Mouse (Mus musculus) cerebellum, adult (tissue): Measurements from ENCODE around the gene Olfr55.
"Not testable (repeated sequence)": the region's sequence is repeated elsewhere in the genome, so short reads cannot be mapped to it uniquely, and the experiment has no call there.

Experiments used
- ATAC-seq: cut with Nextera tagmentation; 2 replicates; pipeline ENCODE4 v1.9.2; 2017; ENCODE audit warnings: mild to moderate bottlenecking, moderate library complexity, mixed read lengths; ENCODE audit not compliant: insufficient number of reproducible peaks, low FRiP score, low TSS enrichment

The Olfr55 gene

DNA sequence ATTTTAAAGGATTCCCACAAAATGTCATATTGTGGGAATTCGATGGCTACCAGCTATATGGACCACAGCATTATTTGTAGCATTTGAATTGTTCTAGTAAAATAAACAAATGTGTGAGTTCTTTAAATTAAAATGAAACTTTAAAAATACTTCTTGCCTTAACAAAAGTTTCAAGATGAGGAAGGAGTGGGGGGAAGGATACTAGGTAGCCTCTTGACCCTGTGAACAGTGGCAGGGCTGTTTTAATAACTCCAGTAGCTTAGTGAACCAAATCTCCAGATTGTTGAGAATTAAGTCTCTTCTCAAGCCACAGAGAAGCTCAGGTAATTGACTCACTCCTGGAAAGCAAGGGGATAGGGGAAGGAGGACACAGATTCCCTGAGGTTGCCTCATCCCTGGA, at the start of gene Olfr55:
Gene Olfr55, plus strand, starts transcription at position 301 of the 400 bp plus-strand sequence.
- ATAC-seq = not testable (repeated sequence)

GRCm38 (mm10) chr17:33124546-33124945, 43.7 kb upstream of the Olfr55 start:
- no peak for ATAC-seq

- no peak for ATAC-seq
Observed at GRCm38 (mm10) chr17:33126257-33126656, 42.0 kb upstream of the Olfr55 start.

DNA sequence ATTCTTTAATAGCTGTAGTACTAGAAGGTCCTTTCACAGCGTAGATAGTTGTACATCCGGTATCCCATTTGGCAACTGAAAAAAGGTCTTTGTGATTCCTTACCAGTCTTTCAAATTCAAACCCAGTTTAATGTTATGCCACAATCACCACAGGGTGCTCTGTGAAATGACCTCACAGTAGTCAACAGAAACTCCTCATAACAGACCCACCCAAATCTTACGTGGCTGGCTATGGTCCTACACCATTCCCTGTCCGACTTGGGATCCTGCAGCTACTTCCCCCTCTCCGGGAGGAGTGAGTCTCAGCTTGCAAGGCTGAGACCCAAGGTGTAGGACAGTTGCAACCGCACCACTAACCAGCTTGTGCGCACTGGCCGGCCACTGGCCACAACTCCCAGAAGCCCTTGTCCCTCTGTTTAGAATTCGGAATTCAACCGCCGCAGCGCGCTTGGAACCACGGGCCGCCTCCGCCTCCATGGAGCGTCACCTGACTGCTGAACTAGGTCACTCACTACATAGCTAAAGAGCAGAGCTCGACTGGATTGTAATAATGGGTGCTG, 28.9 kb upstream of the Olfr55 start, which contains the start of gene Morc2b:
Gene Morc2b, minus strand, starts transcription at position 423 of the 560 bp plus-strand sequence.
- ATAC-seq = no peak

DNA sequence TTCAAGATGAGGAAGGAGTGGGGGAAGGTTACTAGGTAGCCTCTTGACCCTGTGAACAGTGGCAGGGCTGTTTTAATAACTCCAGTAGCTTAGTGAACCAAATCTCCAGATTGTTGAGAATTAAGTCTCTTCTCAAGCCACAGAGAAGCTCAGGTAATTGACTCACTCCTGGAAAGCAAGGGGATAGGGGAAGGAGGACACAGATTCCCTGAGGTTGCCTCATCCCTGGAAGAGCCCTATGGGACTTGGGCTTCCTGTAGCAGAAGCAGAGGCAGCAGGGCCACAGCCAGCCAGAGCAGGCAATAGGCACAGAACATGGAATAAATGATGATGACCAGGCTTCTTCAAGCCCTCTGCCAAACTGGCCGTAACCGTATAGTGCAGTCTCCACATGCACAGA, 22.8 kb downstream of the Olfr55 start, which contains the start of gene Olfr239:
Gene Olfr239, plus strand, starts transcription at position 301 of the 400 bp plus-strand sequence.
- ATAC-seq = not testable (repeated sequence)

DNA sequence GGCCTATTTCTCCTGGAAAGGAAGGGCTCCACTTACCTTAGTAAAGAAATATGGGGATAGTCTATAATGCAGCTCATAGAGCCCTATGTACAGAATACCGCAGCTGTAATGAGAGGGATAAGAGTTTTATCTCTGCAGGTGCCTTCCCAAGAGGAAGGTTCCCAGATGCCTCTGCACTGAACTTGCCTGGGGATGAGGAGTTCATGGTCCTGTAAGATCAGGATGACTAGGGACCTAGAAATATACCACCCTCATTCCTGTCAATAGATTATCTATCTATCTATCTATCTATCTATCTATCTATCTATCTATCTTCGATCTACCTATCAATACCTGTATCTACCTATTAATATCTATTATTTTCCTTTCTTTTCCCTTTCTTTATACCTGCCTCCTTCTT, 53.3 kb downstream of the Olfr55 start, which contains the start of gene Olfr1564:
Gene Olfr1564, minus strand, starts transcription at position 101 of the 400 bp plus-strand sequence.
- ATAC-seq = no peak
